Mouse (Mus musculus): ENCODE results near the gene Fam102b.

DNA sequence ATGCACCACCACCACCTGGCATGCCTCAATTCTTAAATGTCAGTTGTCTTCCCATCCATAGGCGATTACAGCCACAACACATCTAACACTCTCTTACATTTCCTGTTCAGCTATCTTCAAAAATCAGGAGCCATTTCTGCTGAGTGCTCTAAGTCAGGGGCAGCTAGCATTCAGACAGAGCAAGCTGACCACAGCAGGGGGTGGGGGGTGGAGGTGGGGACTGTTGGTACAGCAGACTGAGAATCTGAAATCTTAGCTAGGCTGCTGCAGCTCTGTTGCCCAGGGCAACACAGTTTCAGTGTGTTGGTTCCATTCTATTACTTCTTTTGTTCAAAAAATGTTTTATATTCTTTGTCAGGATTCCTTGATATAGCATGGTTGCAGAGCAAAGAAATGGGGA is 40.9 kb downstream of the Fam102b start:
- no peak for TF ChIP-seq CTCF (IDR thresholded peaks at IDR 0.05; ENCODE audit: extremely low read depth, insufficient read depth, low read length)
- no peak for TF ChIP-seq POLR2A (IDR thresholded peaks at IDR 0.05; ENCODE audit: extremely low read depth, insufficient read depth, low read length)
